Mouse (Mus musculus) retina, postnatal 7 days (tissue): Measurements from ENCODE around the gene Gm3115.
"Not testable (repeated sequence)": the region's sequence is repeated elsewhere in the genome, so short reads cannot be mapped to it uniquely, and the experiment has no call there.

ENCODE experiments used
- DNase-seq: peaks from one replicate; pipeline ENCODE4 v3.0.0-alpha.2; 2012; ENCODE audit warnings: low read depth, low spot score

Gm3115 gene

DNA sequence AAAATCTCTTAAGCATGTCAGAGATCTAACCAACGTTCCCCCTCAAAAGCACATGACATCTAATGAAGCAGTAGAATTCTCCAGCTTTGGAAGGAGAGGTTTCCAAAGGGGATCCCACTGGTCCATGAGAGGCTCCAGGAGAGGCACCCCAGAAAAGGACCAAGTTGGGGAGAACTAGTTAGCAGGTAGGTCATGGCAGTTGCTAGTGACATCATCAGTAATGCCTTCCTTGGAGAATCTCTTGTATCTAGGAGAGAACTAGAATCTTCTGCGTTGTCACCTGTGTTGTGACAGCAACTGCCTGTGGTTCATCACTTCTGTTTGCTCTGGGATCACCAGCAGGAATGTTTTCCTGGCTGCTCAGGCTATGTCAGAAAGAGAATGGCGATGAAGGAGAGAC is at the start of gene Gm3115:
Gm3115 (plus strand) TSS at position 301 of the 400 bp plus-strand sequence.
- DNase-seq: not testable (repeated sequence)

GRCm38 (mm10) chr14:4110426-4110825 is 26.5 kb downstream of the Gm3115 start, which contains the start of gene Gm8108:
TSS of gene Gm8108 (plus strand) at chr14:4110526.
- not testable (repeated sequence) for DNase-seq

GRCm38 (mm10) chr14:4141646-4142045 is 57.7 kb downstream of the Gm3115 start:
- not testable (repeated sequence) for DNase-seq
